Mouse (Mus musculus): ENCODE data around the gene Syt8. TPM values are rescaled to one million over a fixed set of nuclear protein-coding genes. Genes with fewer than 3 reads are reported as not detected.

The Syt8 gene
- polyA plus RNA-seq, 1 experiment from 2014 or later: not detected

GRCm38 (mm10) chr7:142481568-142482255, 47.1 kb downstream of the Syt8 start:
- peak overlapping the region; percentile 29 for H3K4me3 ChIP-seq
- peaks cover 30% of the 10 kb centered on the region for H3K4me1 ChIP-seq (replicated peaks)
- peak overlapping the region; percentile 57 for H3K4me2 ChIP-seq
- H3K9ac ChIP-seq: peak overlapping the region; percentile 71
- H3K27ac ChIP-seq: peak overlapping the region; percentile 73
- H3K36me3 ChIP-seq: no peaks in the 10 kb centered on the region
- 0 out of 2 replicates have a peak, but pooled peaks cover 2% of the 10 kb centered on the region for H3K27me3 ChIP-seq
- ATAC-seq (ENCODE audit: low FRiP score): peak; percentile 62
- under 1% methylated on average over 22 of the region's 22 CpGs for WGBS
- no peaks in the 10 kb centered on the region for H3K9me3 ChIP-seq

- Histone ChIP-seq H3K9me3 (no peaks in the 10 kb centered on the region), H3K4me3 (no peak overlapping the region), H3K4me2 (peak overlapping the region; percentile 57), H3K9ac (peak overlapping the region; percentile 71), H3K36me3 (no peaks in the 10 kb centered on the region), H3K27ac (peak overlapping the region; percentile 73), H3K27me3 (0 out of 2 replicates have a peak, but pooled peaks cover 3% of the 10 kb centered on the region), H3K4me1 (replicated peaks) (peaks cover 35% of the 10 kb centered on the region)
- no peak for ATAC-seq (ENCODE audit: low FRiP score)
- 27% methylated on average over 6 of the region's 6 CpGs for WGBS
These were observed 47.6 kb downstream of the Syt8 start for GRCm38 (mm10) chr7:142482256-142482609.

GRCm38 (mm10) chr7:142483136-142483535, 48.5 kb downstream of the Syt8 start:
- H3K9me3 ChIP-seq: no peaks in the 10 kb centered on the region
- H3K9ac ChIP-seq: no peak overlapping the region
- no peak overlapping the region for H3K4me2 ChIP-seq
- peak overlapping the region; percentile 73; the same call in 1 of the 2 replicates for H3K27ac ChIP-seq
- no peak for ATAC-seq (ENCODE audit: low FRiP score)
- H3K27me3 ChIP-seq: peaks cover 3% of the 10 kb centered on the region; the same call in 1 of the 2 replicates
- H3K36me3 ChIP-seq: no peaks in the 10 kb centered on the region
- peaks cover 43% of the 10 kb centered on the region for H3K4me1 ChIP-seq (replicated peaks)
- 56% methylated on average over 11 of the region's 11 CpGs for WGBS
- H3K4me3 ChIP-seq: no peak overlapping the region

- no peak for ATAC-seq (ENCODE audit: low FRiP score)
- Histone ChIP-seq H3K36me3 (no peaks in the 10 kb centered on the region), H3K4me3 (no peak overlapping the region), H3K9ac (no peak overlapping the region), H3K27ac (no peak overlapping the region), H3K4me1 (replicated peaks) (peaks cover 43% of the 10 kb centered on the region), H3K4me2 (no peak overlapping the region), H3K9me3 (no peaks in the 10 kb centered on the region), H3K27me3 (peaks cover 3% of the 10 kb centered on the region; the same call in 1 of the 2 replicates)
- 87% methylated on average over 12 of the region's 12 CpGs for WGBS
These were observed 50.1 kb downstream of the Syt8 start for GRCm38 (mm10) chr7:142484780-142485179.

GRCm38 (mm10) chr7:142486751-142487162, 52.1 kb downstream of the Syt8 start:
- H3K36me3 ChIP-seq: no peaks in the 10 kb centered on the region
- H3K9ac ChIP-seq: no peak overlapping the region
- no peak overlapping the region for H3K4me3 ChIP-seq
- peak overlapping the region; percentile 55 for H3K27ac ChIP-seq
- WGBS: 62% methylated on average over 8 of the region's 8 CpGs
- no peak for ATAC-seq (ENCODE audit: low FRiP score)
- H3K27me3 ChIP-seq: peaks cover 3% of the 10 kb centered on the region; the same call in 1 of the 2 replicates
- H3K4me2 ChIP-seq: no peak overlapping the region
- peaks cover 33% of the 10 kb centered on the region for H3K4me1 ChIP-seq (replicated peaks)
- H3K9me3 ChIP-seq: no peaks in the 10 kb centered on the region

GRCm38 (mm10) chr7:142487341-142487859, 52.8 kb downstream of the Syt8 start:
- Histone ChIP-seq H3K27me3 (peaks cover 3% of the 10 kb centered on the region; the same call in 1 of the 2 replicates), H3K36me3 (no peaks in the 10 kb centered on the region), H3K9me3 (no peaks in the 10 kb centered on the region), H3K27ac (peak overlapping the region; percentile 55; the same call in 1 of the 2 replicates), H3K4me2 (no peak overlapping the region), H3K9ac (0 out of 2 replicates have a peak overlapping the region, but pooled peaks have one; percentile 25), H3K4me3 (no peak overlapping the region), H3K4me1 (replicated peaks) (peaks cover 26% of the 10 kb centered on the region)
- peak; percentile 62 for ATAC-seq (ENCODE audit: low FRiP score)
- 14% methylated on average over 9 of the region's 9 CpGs for WGBS

GRCm38 (mm10) chr7:142488053-142488452, 53.4 kb downstream of the Syt8 start:
- no peak overlapping the region for H3K4me3 ChIP-seq
- H3K9me3 ChIP-seq: no peaks in the 10 kb centered on the region
- 68% methylated on average over 3 of the region's 3 CpGs for WGBS
- no peak overlapping the region for H3K4me2 ChIP-seq
- H3K9ac ChIP-seq: no peak overlapping the region
- H3K4me1 ChIP-seq (replicated peaks): peaks cover 20% of the 10 kb centered on the region
- peaks cover 3% of the 10 kb centered on the region; the same call in 1 of the 2 replicates for H3K27me3 ChIP-seq
- ATAC-seq (ENCODE audit: low FRiP score): no peak
- no peak overlapping the region for H3K27ac ChIP-seq
- H3K36me3 ChIP-seq: no peaks in the 10 kb centered on the region

Other genes with a start within 250 kb of the Syt8 start
- not detected in 2 replicates for gene Gm10153, start 244.5 kb upstream of the Syt8 start, polyA plus RNA-seq (2015; fragmentation: Nextera tagmentation; extraction: Ambion mirVana)
- not detected in 2 replicates for gene Krtap5-3, start 233.5 kb upstream of the Syt8 start, polyA plus RNA-seq (2015; fragmentation: Nextera tagmentation; extraction: Ambion mirVana)
- gene Gm7579, start 223.0 kb upstream of the Syt8 start, polyA plus RNA-seq (2015; fragmentation: Nextera tagmentation; extraction: Ambion mirVana): not detected in 2 replicates
- not detected in 2 replicates for gene Krtap5-5, start 204.9 kb upstream of the Syt8 start, polyA plus RNA-seq (2015; fragmentation: Nextera tagmentation; extraction: Ambion mirVana)
- not detected in 2 replicates for gene Gm40460, start 193.8 kb upstream of the Syt8 start, polyA plus RNA-seq (2015; fragmentation: Nextera tagmentation; extraction: Ambion mirVana)
- gene Gm2431, start 176.5 kb upstream of the Syt8 start, polyA plus RNA-seq (2015; fragmentation: Nextera tagmentation; extraction: Ambion mirVana): not detected in 2 replicates
- not detected in 2 replicates for gene Gm4559, start 160.5 kb upstream of the Syt8 start, polyA plus RNA-seq (2015; fragmentation: Nextera tagmentation; extraction: Ambion mirVana)
- not detected in 2 replicates for gene Krtap5-1, start 137.7 kb upstream of the Syt8 start, polyA plus RNA-seq (2015; fragmentation: Nextera tagmentation; extraction: Ambion mirVana)
- gene Krtap5-4, start 131.3 kb upstream of the Syt8 start, polyA plus RNA-seq (2015; fragmentation: Nextera tagmentation; extraction: Ambion mirVana): not detected in 2 replicates
- gene Ifitm10, start 61.1 kb upstream of the Syt8 start, polyA plus RNA-seq (2015; fragmentation: Nextera tagmentation; extraction: Ambion mirVana): 2.3 and 2.6 TPM in 2 replicates
- gene Gm49369, start 52.2 kb upstream of the Syt8 start, polyA plus RNA-seq (2015; fragmentation: Nextera tagmentation; extraction: Ambion mirVana): 0.36 TPM in 1 of 2 replicates, not detected in the other
- 270 and 293 TPM in 2 replicates for gene Ctsd, start 46.8 kb upstream of the Syt8 start, polyA plus RNA-seq (2015; fragmentation: Nextera tagmentation; extraction: Ambion mirVana)
- 1.4 and 1.8 TPM in 2 replicates for gene Tnni2, start 7.0 kb downstream of the Syt8 start, polyA plus RNA-seq (2015; fragmentation: Nextera tagmentation; extraction: Ambion mirVana)
- 5.1 and 6.8 TPM in 2 replicates for gene Lsp1, start 26.0 kb downstream of the Syt8 start, polyA plus RNA-seq (2015; fragmentation: Nextera tagmentation; extraction: Ambion mirVana)
- 1.1 and 2.5 TPM in 2 replicates for gene Tnnt3, start 64.0 kb downstream of the Syt8 start, polyA plus RNA-seq (2015; fragmentation: Nextera tagmentation; extraction: Ambion mirVana)
- 16.9 and 19.5 TPM in 2 replicates for gene Mrpl23, start 97.8 kb downstream of the Syt8 start, polyA plus RNA-seq (2015; fragmentation: Nextera tagmentation; extraction: Ambion mirVana)
- 179 and 205 TPM in 2 replicates for gene Igf2, start 232.0 kb downstream of the Syt8 start, polyA plus RNA-seq (2015; fragmentation: Nextera tagmentation; extraction: Ambion mirVana)
- not detected in 2 replicates for gene Gm49394, start 235.1 kb downstream of the Syt8 start, polyA plus RNA-seq (2015; fragmentation: Nextera tagmentation; extraction: Ambion mirVana)